Mouse (Mus musculus) liver, postnatal 0 days (tissue): ENCODE data around the gene Atp11a.

Source experiments
- CTCF ChIP-seq: sonication (generic); IDR thresholded peaks from 2 replicates; pipeline ENCODE4 v1.5.1; 2016; ENCODE audit warnings: antibody characterized with exemption, low read depth
- EP300 ChIP-seq: IDR thresholded peaks from 2 replicates; pipeline ENCODE4 v1.6.1; 2016; ENCODE audit warnings: antibody characterized with exemption, low read depth, mild to moderate bottlenecking

DNA sequence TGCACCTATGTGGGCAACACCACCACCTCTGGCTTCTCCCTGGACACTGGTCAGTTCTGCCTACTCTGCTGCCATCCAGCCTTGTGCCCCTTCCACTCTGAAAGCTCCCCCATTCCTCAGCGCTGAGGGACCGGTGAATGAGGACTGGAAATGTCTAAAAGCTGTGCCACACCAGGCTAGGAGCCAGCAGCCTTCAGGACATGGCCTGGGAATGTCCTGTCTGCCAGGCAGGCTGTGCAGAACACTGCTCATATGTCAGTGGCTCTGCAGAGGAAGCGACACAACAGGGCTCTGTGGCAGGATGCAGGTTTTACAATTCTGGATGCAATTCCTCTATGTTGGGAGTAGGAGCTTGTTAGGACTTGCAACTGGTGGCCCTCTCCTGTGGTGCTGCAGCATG is 106.2 kb downstream of the Atp11a start:
- TF ChIP-seq CTCF (no peak), EP300 (no peak)
